8 mouse cellular contexts compared by ENCODE assay signal in genomic region chr2:164073918-164074578, GRCm38 (mm10). TPM values are rescaled to one million over a fixed set of nuclear protein-coding genes. Genes with fewer than 3 reads are reported as not detected.
DNase-seq lines count a peak whose midpoint lies in the region; ATAC-seq lines count a peak whose summit lies in the region.

No protein-coding gene starts in this region.

- peak overlapping the region; percentile 70 for H3K4me2 ChIP-seq in hindbrain, embryonic 16.5 days (ENCODE audit: low read length)

- H3K9me3 ChIP-seq in hindbrain, embryonic 16.5 days (ENCODE audit: control insufficient read depth, low read length) = no peaks in the 10 kb centered on the region

- H3K79me2 ChIP-seq in macrophage (ENCODE audit: inconsistent target) = peaks cover 66% of the 10 kb centered on the region

- no peaks in the 10 kb centered on the region for H3K36me3 ChIP-seq in hindbrain, embryonic 16.5 days (ENCODE audit: control insufficient read depth, insufficient read depth, low read length)
- H3K36me3 ChIP-seq in macrophage (ENCODE audit: inconsistent target) = no peaks in the 10 kb centered on the region

- peak overlapping the region; percentile 73 for H3K27ac ChIP-seq in hindbrain, embryonic 16.5 days (ENCODE audit: low read depth, low read length)
- peak overlapping the region; percentile 83 for H3K27ac ChIP-seq in macrophage

- no peaks in the 10 kb centered on the region for H3K27me3 ChIP-seq in hindbrain, embryonic 16.5 days (replicated peaks; ENCODE audit: control insufficient read depth, insufficient read depth, low read length)

- ATAC-seq in hindbrain, embryonic 16.5 days = peak; percentile 86

- H3K9ac ChIP-seq in hindbrain, embryonic 16.5 days (ENCODE audit: low read depth, low read length) = peak overlapping the region; percentile 81

- under 1% methylated on average over 48 of the region's 48 CpGs for WGBS in hindbrain, embryonic 16.5 days
- under 1% methylated on average over 43 of the region's 48 CpGs for WGBS in macrophage (ENCODE audit: missing documents)

- DNase-seq in T-cell, adult 2 months (ENCODE audit: low spot score) = peak; percentile 99
- peak; percentile 97 to 98 for DNase-seq in cerebellum, postnatal 36 days
- DNase-seq in gastrocnemius, adult 18-20 months (ENCODE audit: low spot score) = peak; percentile 98
- peak; percentile 98 to 99 for DNase-seq in left cerebral cortex, adult 18-20 months (ENCODE audit: low spot score in 2 of 2)
- peak; percentile 98 for DNase-seq in right cerebral cortex, adult 18-20 months
- peak; percentile 93 for DNase-seq in urinary bladder, postnatal 10 days (ENCODE audit: low spot score)

- H3K4me1 ChIP-seq in hindbrain, embryonic 16.5 days (ENCODE audit: control insufficient read depth, insufficient read depth, low read depth, low read length) = peaks cover 16% of the 10 kb centered on the region

- peak overlapping the region; percentile 62 for H3K4me3 ChIP-seq in hindbrain, embryonic 16.5 days (ENCODE audit: low read length)
- peak overlapping the region; percentile 96 for H3K4me3 ChIP-seq in macrophage (ENCODE audit: inconsistent target)

RNA-seq across cellular contexts. Expression of gene Tomm34, which starts 3.1 kb away (rescaled TPM):
- 10 to 100 TPM; 15.8 to 16.3 TPM for total RNA-seq in gastrocnemius, adult 18-20 months (2021)
- polyA plus RNA-seq in hindbrain, embryonic 16.5 days (2015; fragmentation: Nextera tagmentation; extraction: Ambion mirVana) = 52.5 and 54.2 TPM in 2 replicates
- total RNA-seq in left cerebral cortex, adult 18-20 months (2021) = 10 to 100 TPM; 88.4 to 88.7 TPM
- total RNA-seq in macrophage (2018; cell fraction: chromatin; rRNA removed) = 10 to 100 TPM; 32.6 to 63.1 (median 45.8) TPM
- total RNA-seq in macrophage (2018; cell fraction: cytosol; rRNA removed) = 10 to 100 TPM; 27.3 to 38.8 (median 34.9) TPM
- 10 to 100 TPM; 35.1 to 68.0 (median 49.4) TPM for total RNA-seq in macrophage (2018; cell fraction: nucleus; rRNA removed)
- polyA plus RNA-seq in macrophage (2018) = 35.0 to 41.7 TPM (median 39.3 TPM) in 3 replicates

RNA-seq across cellular contexts. Expression of gene Stk4, which starts 3.9 kb away (rescaled TPM):
- total RNA-seq in gastrocnemius, adult 18-20 months (2021) = 1 to 10 TPM; 8.3 to 9.2 TPM
- 16.3 and 17.4 TPM in 2 replicates for polyA plus RNA-seq in hindbrain, embryonic 16.5 days (2015; fragmentation: Nextera tagmentation; extraction: Ambion mirVana)
- 10 to 100 TPM; 37.9 to 41.2 TPM for total RNA-seq in left cerebral cortex, adult 18-20 months (2021)
- 100 to 1,000 TPM; 118 to 384 (median 176) TPM for total RNA-seq in macrophage (2018; cell fraction: chromatin; rRNA removed)
- total RNA-seq in macrophage (2018; cell fraction: cytosol; rRNA removed) = 100 to 1,000 TPM in 9 of 26 experiments, 10 to 100 TPM in 17; 86.2 to 131 (median 98.3) TPM
- total RNA-seq in macrophage (2018; cell fraction: nucleus; rRNA removed) = 100 to 1,000 TPM in 18 of 26 experiments, 10 to 100 TPM in 8; 84.7 to 227 (median 106) TPM
- polyA plus RNA-seq in macrophage (2018) = 55.4 to 80.1 TPM (median 68.0 TPM) in 3 replicates

RNA-seq across cellular contexts. Expression of gene Pabpc1l, which starts 48.8 kb away (rescaled TPM):
- under 1 TPM in 1 of 2 experiments, not detected in 1; 0.62 TPM for total RNA-seq in gastrocnemius, adult 18-20 months (2021)
- 0.90 and 2.1 TPM in 2 replicates for polyA plus RNA-seq in hindbrain, embryonic 16.5 days (2015; fragmentation: Nextera tagmentation; extraction: Ambion mirVana)
- 1 to 10 TPM in 1 of 2 experiments, under 1 TPM in 1; 0.51 to 1.3 TPM for total RNA-seq in left cerebral cortex, adult 18-20 months (2021)
- 1 to 10 TPM in 10 of 26 experiments, under 1 TPM in 6, not detected in 10; 0.37 to 2.8 (median 1.3) TPM for total RNA-seq in macrophage (2018; cell fraction: chromatin; rRNA removed)
- under 1 TPM in 3 of 26 experiments, not detected in 23; 0.05 to 0.55 (median 0.14) TPM for total RNA-seq in macrophage (2018; cell fraction: cytosol; rRNA removed)
- total RNA-seq in macrophage (2018; cell fraction: nucleus; rRNA removed) = 1 to 10 TPM in 8 of 26 experiments, under 1 TPM in 2, not detected in 16; 0.70 to 3.0 (median 1.1) TPM
- not detected in 3 replicates for polyA plus RNA-seq in macrophage (2018)

Comparison
In these comparisons a context has a peak if more than half of its experiments do, and no peak if none do; other contexts are left out.
1. Peak in every context shown above with its lines: DNase-seq, ATAC-seq, H3K4me3 ChIP-seq and H3K27ac ChIP-seq.
2. RNA of gene Tomm34, which starts 3.1 kb away (total RNA-seq): 88.4 to 88.7 TPM in left cerebral cortex, adult 18-20 months; 15.8 to 16.3 TPM in gastrocnemius, adult 18-20 months; every median in the first group is over 4 times any median in the second.